Mouse (Mus musculus): ENCODE measurements around the gene Spast. TPM values are rescaled to one million over a fixed set of nuclear protein-coding genes. Genes with fewer than 3 reads are reported as not detected.
A peak's percentile ranks its signal among the peaks of the same experiment; 100 is the strongest.
"Not testable (repeated sequence)": the region's sequence is repeated elsewhere in the genome, so short reads cannot be mapped to it uniquely, and the experiment has no call there.

The Spast gene
- polyA plus RNA-seq, 1 experiment from 2014 or later: 13.9 TPM

DNA sequence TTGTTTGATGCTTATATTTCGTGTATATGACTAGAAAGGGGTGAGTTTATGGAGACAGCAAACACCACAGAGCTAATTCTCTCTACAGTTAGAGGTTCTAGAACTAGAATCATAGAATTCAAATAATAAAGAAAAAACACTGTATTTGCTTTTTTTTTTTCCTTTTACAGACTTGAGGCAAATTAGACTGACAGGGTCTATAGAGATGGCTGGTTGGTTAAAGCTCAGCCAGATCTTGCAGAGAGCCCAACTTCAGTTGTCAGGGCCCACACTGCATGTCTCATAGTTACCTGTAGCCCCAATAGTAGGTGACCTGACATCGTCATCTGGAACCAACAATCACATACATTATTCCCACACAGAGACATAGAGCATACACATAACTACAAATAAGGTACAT, 14.9 kb upstream of the Spast start, which contains the start of gene Dpy30:
Gene Dpy30, minus strand, starts transcription at position 101 of the 400 bp plus-strand sequence.
- TF ChIP-seq CTCF (IDR thresholded peaks at IDR 0.05; ENCODE audit: low read depth): no peak
- Histone ChIP-seq H3K4me1 (replicated peaks; ENCODE audit: insufficient read depth, low read length) (no peaks in the 10 kb centered on the region), H3K27me3 (ENCODE audit: insufficient read depth, low read length) (no peaks in the 10 kb centered on the region), H3K36me3 (ENCODE audit: insufficient read depth, low read length) (no peaks in the 10 kb centered on the region), H3K27ac (no peak within 1 kb of the TSS), H3K4me2 (ENCODE audit: low read length) (no peak within 1 kb of the TSS), H3K9me3 (replicated peaks; ENCODE audit: low read length) (no peaks in the 10 kb centered on the region), H3K9ac (ENCODE audit: low read depth, low read length) (no peak within 1 kb of the TSS), H3K4me3 (replicated peaks; ENCODE audit: low read depth, low read length) (no peak within 1 kb of the TSS)
- no peak for ATAC-seq (replicated peaks; ENCODE audit: low FRiP score, low read depth)
- 78% methylated on average over 2 of the region's 2 CpGs for WGBS
- DNase-seq (ENCODE audit: low spot score): no peak

DNA sequence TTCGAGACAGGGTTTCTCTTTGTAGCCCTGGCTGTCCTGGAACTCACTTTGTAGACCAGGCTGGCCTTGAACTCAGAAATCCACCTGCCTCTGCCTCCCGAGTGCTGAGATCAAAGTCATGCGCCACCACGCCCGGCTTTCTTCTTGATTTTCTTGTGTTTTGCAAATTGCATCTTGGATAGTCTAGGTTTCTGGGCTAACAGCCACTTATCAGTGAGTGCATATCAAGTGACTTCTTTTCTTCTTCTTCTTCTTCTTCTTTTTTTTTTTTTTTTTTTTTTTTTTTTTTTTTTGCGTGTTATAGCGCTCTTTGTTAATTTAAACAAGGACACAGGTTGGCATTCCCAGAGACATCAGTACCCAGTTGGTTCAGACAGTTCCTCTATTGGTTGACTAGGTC, 11.6 kb upstream of the Spast start:
- H3K9ac ChIP-seq (ENCODE audit: low read depth, low read length); H3K4me1 ChIP-seq (replicated peaks; ENCODE audit: insufficient read depth, low read length); H3K27ac ChIP-seq; H3K27me3 ChIP-seq (ENCODE audit: insufficient read depth, low read length); ATAC-seq (replicated peaks; ENCODE audit: low FRiP score, low read depth); H3K4me2 ChIP-seq (ENCODE audit: low read length); H3K4me3 ChIP-seq (replicated peaks; ENCODE audit: low read depth, low read length); H3K36me3 ChIP-seq (ENCODE audit: insufficient read depth, low read length); DNase-seq (ENCODE audit: low spot score); H3K9me3 ChIP-seq (replicated peaks; ENCODE audit: low read length): not testable (repeated sequence)
- 83% methylated on average over 7 of the region's 7 CpGs for WGBS

DNA sequence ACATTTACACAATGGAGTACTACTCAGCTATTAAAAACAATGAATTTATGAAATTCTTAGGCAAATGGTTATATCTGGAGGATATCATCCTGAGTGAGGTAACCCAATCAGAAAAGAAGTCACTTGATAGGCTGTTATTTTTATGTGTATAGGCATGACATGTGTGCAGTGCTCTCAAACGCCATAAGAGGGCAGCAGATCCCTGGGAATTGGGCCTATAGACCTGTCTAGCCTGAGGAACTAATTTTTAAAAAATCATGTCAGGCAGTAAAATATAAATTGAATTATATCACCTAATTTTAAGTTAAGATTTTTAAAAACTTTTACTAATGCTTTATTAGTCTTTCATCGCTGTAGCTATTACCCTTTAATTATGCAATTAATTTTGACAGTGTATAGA, 10.6 kb upstream of the Spast start:
- not testable (repeated sequence) for H3K36me3 ChIP-seq (ENCODE audit: insufficient read depth, low read length); H3K4me2 ChIP-seq (ENCODE audit: low read length); H3K4me1 ChIP-seq (replicated peaks; ENCODE audit: insufficient read depth, low read length); H3K27me3 ChIP-seq (ENCODE audit: insufficient read depth, low read length); H3K9ac ChIP-seq (ENCODE audit: low read depth, low read length); H3K27ac ChIP-seq; H3K4me3 ChIP-seq (replicated peaks; ENCODE audit: low read depth, low read length); ATAC-seq (replicated peaks; ENCODE audit: low FRiP score, low read depth); H3K9me3 ChIP-seq (replicated peaks; ENCODE audit: low read length)
- 52% methylated on average over 2 of the region's 2 CpGs for WGBS
- DNase-seq (ENCODE audit: low spot score): peak; percentile 68
- TF ChIP-seq CTCF (IDR thresholded peaks at IDR 0.05; ENCODE audit: low read depth): peak; percentile 74

DNA sequence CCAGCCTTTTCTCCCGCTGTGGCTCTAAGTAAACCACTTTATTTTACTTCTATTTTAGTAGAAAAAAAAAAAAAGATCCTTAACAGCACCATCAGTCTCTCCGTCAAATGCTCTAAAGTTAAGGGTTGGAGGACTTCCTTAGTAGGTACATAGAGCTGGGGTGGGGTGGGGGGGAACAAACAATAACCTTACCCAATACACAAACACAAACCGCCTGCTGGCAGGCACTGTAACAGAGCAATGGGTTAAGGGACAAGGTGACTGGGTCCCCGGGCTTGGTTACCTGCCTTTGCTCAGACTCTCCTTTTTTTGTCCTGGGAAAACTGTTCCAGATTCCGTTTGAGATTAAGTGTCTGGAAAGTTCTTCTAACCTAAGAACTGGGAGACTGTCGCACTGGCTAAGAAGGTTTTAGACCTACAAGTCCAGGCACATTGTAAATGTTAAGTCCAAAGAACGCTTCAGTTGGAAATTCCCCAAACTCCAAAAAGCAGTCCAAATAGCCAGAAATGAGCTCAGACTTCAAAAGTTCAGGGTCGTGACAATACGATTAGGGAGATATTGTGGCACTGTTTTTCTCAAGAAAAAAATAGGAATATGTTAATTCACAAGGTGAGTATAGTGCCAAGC, 7.6 kb upstream of the Spast start:
- H3K4me2 ChIP-seq (ENCODE audit: low read length): no peak overlapping the region
- no peaks in the 10 kb centered on the region for H3K36me3 ChIP-seq (ENCODE audit: insufficient read depth, low read length)
- H3K4me3 ChIP-seq (replicated peaks; ENCODE audit: low read depth, low read length): no peak overlapping the region
- WGBS: 77% methylated on average over 9 of the region's 9 CpGs
- no peak for TF ChIP-seq CTCF (IDR thresholded peaks at IDR 0.05; ENCODE audit: low read depth)
- no peaks in the 10 kb centered on the region for H3K9me3 ChIP-seq (replicated peaks; ENCODE audit: low read length)
- no peak for ATAC-seq (replicated peaks; ENCODE audit: low FRiP score, low read depth)
- no peak overlapping the region for H3K27ac ChIP-seq
- no peak overlapping the region for H3K9ac ChIP-seq (ENCODE audit: low read depth, low read length)
- no peaks in the 10 kb centered on the region for H3K4me1 ChIP-seq (replicated peaks; ENCODE audit: insufficient read depth, low read length)
- no peak for DNase-seq (ENCODE audit: low spot score)
- no peaks in the 10 kb centered on the region for H3K27me3 ChIP-seq (ENCODE audit: insufficient read depth, low read length)

DNA sequence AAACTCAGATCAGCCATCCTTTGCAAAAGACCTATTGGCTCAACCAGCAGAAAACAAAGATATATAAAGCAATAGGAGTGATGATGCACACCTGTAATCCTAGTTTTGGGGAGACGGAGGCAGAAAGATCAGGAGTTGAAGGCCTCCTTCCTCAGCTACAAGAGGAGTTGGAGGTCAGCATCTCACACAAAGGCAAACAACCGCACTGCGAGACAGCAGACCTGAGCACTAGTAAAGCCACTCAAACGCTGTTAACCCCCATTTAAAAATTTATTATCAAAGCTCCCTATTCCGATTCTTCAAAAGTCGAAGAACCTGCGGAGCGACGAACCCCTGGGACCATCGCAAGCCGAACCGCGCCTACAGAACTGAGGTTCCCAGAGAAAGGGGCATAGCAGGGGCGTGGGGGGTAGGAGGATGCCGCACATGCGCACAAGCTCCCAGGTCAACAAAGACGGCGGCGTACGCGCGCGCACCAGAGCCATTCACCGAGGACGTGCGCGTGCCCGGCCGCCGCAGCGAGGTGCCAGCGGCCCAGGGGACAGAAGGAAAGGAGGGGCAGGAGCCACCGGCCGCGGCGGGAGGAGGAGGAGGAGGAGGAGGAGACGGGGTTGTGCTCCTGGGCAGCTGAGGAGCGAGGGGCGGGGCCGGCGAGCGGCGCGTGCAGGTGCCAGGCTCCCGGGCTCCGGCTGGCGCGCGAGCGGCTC, 409 bp upstream of the Spast start:
- Histone ChIP-seq H3K9me3 (replicated peaks; ENCODE audit: low read length) (no peaks in the 10 kb centered on the region), H3K4me1 (replicated peaks; ENCODE audit: insufficient read depth, low read length) (peaks cover 9% of the 10 kb centered on the region), H3K4me2 (ENCODE audit: low read length) (peak overlapping the region; percentile 74), H3K36me3 (ENCODE audit: insufficient read depth, low read length) (no peaks in the 10 kb centered on the region), H3K9ac (ENCODE audit: low read depth, low read length) (peak overlapping the region; percentile 90), H3K27me3 (ENCODE audit: insufficient read depth, low read length) (no peaks in the 10 kb centered on the region), H3K27ac (peak overlapping the region; percentile 97), H3K4me3 (replicated peaks; ENCODE audit: low read depth, low read length) (peak overlapping the region; percentile 94)
- WGBS: under 1% methylated on average over 45 of the region's 50 CpGs
- DNase-seq (ENCODE audit: low spot score) (peak; percentile 98), ATAC-seq (replicated peaks; ENCODE audit: low FRiP score, low read depth) (peak; percentile 95)
- TF ChIP-seq CTCF (IDR thresholded peaks at IDR 0.05; ENCODE audit: low read depth): no peak

DNA sequence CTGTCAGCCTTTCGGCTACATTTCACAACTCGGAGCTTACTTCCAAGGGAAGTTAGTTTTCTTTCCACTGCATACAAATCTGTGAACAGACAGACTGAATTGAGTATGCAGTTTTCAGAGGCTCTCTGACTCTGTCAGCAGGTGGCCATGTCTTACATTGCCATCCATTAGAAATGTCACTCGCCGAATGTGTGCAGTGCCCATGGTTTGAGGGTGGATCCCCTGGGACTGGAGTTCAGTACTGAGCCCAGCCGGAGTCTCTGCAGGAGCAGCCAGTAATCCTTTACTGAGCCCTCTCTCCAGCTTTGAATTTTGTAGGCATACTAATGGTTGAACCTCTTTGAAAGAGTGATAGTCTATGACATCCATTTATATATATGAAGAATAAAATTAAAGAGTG, 2.4 kb downstream of the Spast start:
- H3K4me3 ChIP-seq (replicated peaks; ENCODE audit: low read depth, low read length): no peak overlapping the region
- H3K27me3 ChIP-seq (ENCODE audit: insufficient read depth, low read length): no peaks in the 10 kb centered on the region
- no peak overlapping the region for H3K27ac ChIP-seq
- H3K4me2 ChIP-seq (ENCODE audit: low read length): 0 out of 2 replicates have a peak overlapping the region, but pooled peaks have one; percentile 74
- TF ChIP-seq CTCF (IDR thresholded peaks at IDR 0.05; ENCODE audit: low read depth): no peak
- no peak overlapping the region for H3K9ac ChIP-seq (ENCODE audit: low read depth, low read length)
- DNase-seq (ENCODE audit: low spot score): no peak
- H3K4me1 ChIP-seq (replicated peaks; ENCODE audit: insufficient read depth, low read length): peaks cover 9% of the 10 kb centered on the region
- H3K9me3 ChIP-seq (replicated peaks; ENCODE audit: low read length): no peaks in the 10 kb centered on the region
- WGBS: 52% methylated on average over 5 of the region's 5 CpGs
- H3K36me3 ChIP-seq (ENCODE audit: insufficient read depth, low read length): no peaks in the 10 kb centered on the region
- ATAC-seq (replicated peaks; ENCODE audit: low FRiP score, low read depth): no peak
